Mouse (Mus musculus): ENCODE measurements around the gene Tbx18.

Tbx18 gene

GRCm38 (mm10) chr9:87708151-87708550, 22.9 kb downstream of the Tbx18 start:
- DNase-seq: peak; percentile 25

DNA sequence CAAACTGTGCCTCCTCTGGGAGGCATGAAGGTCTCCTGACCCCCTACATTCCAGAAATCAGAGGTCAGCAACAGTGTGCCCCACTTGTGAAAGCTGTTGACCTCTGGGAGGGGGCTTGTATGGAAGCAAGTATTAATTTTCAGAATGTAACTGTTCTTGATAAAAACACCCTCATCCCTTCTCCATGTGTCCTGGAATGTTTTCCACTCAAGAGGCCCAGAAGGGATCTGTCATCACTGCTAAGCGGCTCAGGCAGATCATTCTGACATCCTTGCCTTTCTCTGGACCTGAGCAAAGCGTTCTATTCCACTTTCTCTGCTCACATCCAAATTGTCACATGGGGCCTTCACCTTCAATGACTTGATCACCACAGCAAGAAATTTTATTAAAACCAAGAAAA, 28.8 kb downstream of the Tbx18 start:
- no peak for DNase-seq

DNA sequence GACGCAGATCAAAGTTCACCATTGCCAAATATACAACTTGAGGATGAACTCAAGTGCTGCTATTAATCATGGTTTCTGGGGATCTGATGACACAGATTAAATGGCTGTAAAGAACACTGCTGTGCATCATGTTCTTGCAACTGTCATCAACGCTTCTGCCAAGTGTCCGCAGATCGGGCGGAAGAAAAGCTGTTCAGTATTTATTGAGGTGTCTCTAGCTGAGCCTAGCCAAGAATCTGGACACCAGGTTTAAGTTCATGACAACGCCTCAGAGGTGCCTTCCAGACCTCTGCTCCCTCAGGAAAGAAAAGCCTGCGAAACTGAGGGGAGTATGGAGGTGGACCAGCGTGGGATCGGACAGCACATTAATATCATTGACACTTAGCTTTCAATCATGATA, 44.1 kb downstream of the Tbx18 start:
- DNase-seq: no peak

DNA sequence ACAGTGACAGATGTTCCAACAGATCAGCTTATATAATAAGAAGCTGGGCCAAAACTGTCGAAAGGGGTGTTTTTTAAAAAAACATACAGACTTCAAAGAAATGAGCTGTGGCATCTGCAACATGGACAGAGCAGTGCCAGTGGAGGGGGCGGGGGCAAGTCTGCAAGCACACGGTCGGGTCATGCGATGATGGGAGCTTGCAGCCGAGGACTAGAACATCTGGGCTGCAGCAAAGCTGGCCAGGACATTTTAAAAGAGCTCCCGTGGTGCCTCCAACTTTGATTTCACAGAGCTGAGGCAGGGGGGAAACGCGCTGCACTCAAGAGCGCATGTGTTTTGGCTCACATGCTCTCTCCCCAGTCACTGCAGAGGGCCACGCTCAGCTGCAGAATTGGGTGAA, 48.8 kb downstream of the Tbx18 start:
- DNase-seq: no peak
